ENCODE assay signal across 8 mouse cellular contexts in genomic region chr2:27934831-27935230, GRCm38 (mm10). TPM values are rescaled to one million over a fixed set of nuclear protein-coding genes. Genes with fewer than 3 reads are reported as not detected.
DNase-seq lines count a peak whose midpoint lies in the region; ATAC-seq and TF ChIP-seq lines count a peak whose summit lies in the region.
"Had no signal": no experiment of that assay in that cellular context is flagged by ENCODE, and none has a peak within 500 bp of the region (broad histone marks: within the 10 kb centered on the region; RNA-seq: fewer than 3 reads in every experiment).

No protein-coding gene starts in this region.

- H3K4me2 ChIP-seq in heart, embryonic 14.5 days (ENCODE audit: low read length): peak overlapping the region; percentile 54

- intact Hi-C loops in heart, postnatal 14 days (cut with DNase I): no loop called here

- H3K4me3 ChIP-seq in heart, embryonic 14.5 days (ENCODE audit: control insufficient read depth in 1 of 2, insufficient read depth in 1 of 2, low read depth in 1 of 2, low read length in 2 of 2): no peak overlapping the region
- no peak overlapping the region for H3K4me3 ChIP-seq in testis, adult 2 months (ENCODE audit: control insufficient read depth, low read depth, low read length)
- no peak overlapping the region for H3K4me3 ChIP-seq in limb, embryonic 10.5 days
- H3K4me3 ChIP-seq: megakaryocyte, embryonic 14.5 days had no signal

- no peaks in the 10 kb centered on the region for H3K27me3 ChIP-seq in heart, embryonic 14.5 days (ENCODE audit: control insufficient read depth, insufficient read depth, low read length)
- H3K27me3 ChIP-seq in testis, adult 2 months (ENCODE audit: control insufficient read depth, insufficient read depth, low read length): no peaks in the 10 kb centered on the region
- H3K27me3 ChIP-seq in limb, embryonic 10.5 days (ENCODE audit: low read depth, poor library complexity, severe bottlenecking): no peaks in the 10 kb centered on the region

- H3K9me3 ChIP-seq in heart, embryonic 14.5 days (ENCODE audit: control insufficient read depth, low read length): no peaks in the 10 kb centered on the region
- H3K9me3 ChIP-seq in limb, embryonic 10.5 days (replicated peaks): no peaks in the 10 kb centered on the region
- H3K9me3 ChIP-seq: megakaryocyte, embryonic 14.5 days had no signal

- peaks cover 5% of the 10 kb centered on the region; the same call in 1 of the 2 replicates for H3K36me3 ChIP-seq in heart, embryonic 14.5 days (ENCODE audit: control insufficient read depth, insufficient read depth, low read length)
- no peaks in the 10 kb centered on the region for H3K36me3 ChIP-seq in testis, adult 2 months (ENCODE audit: control insufficient read depth, insufficient read depth, low read length)
- peaks cover 20% of the 10 kb centered on the region for H3K36me3 ChIP-seq in limb, embryonic 10.5 days

- WGBS in heart, embryonic 14.5 days: 20% methylated on average over 9 of the region's 9 CpGs
- 87% methylated on average over 9 of the region's 9 CpGs for WGBS in limb, embryonic 10.5 days

- H3K27ac ChIP-seq in heart, embryonic 14.5 days (replicated peaks in 1 of 2; ENCODE audit: control insufficient read depth in 1 of 2, insufficient read depth in 1 of 2, low read depth in 2 of 2, low read length in 2 of 2): peak overlapping the region; percentile 90 to 94
- H3K27ac ChIP-seq in testis, adult 2 months (ENCODE audit: control insufficient read depth, insufficient read depth, low read depth, low read length): peak overlapping the region; percentile 6; the same call in 1 of the 2 replicates
- peak overlapping the region; percentile 85; the same call in 1 of the 2 replicates for H3K27ac ChIP-seq in limb, embryonic 10.5 days

- TF ChIP-seq POLR2A in testis, adult 2 months (IDR thresholded peaks at IDR 0.05; ENCODE audit: control insufficient read depth, low read depth, low read length): no peak

- peak overlapping the region; percentile 47 for H3K9ac ChIP-seq in heart, embryonic 14.5 days (ENCODE audit: low read length)

- TF ChIP-seq CTCF in testis, adult 2 months (IDR thresholded peaks at IDR 0.05; ENCODE audit: control insufficient read depth, insufficient read depth, insufficient replicate concordance, low read depth, low read length): no peak

- H3K4me1 ChIP-seq in heart, embryonic 14.5 days (ENCODE audit: control insufficient read depth in 2 of 2, insufficient read depth in 2 of 2, low read length in 2 of 2): peaks cover 41 to 47% of the 10 kb centered on the region in 2 experiments
- no peaks in the 10 kb centered on the region for H3K4me1 ChIP-seq in testis, adult 2 months (ENCODE audit: control insufficient read depth, insufficient read depth, low read length)
- H3K4me1 ChIP-seq in limb, embryonic 10.5 days: peaks cover 51% of the 10 kb centered on the region

- peak; percentile 57; the same call in 1 of the 2 replicates for ATAC-seq in heart, embryonic 14.5 days (ENCODE audit: insufficient number of reproducible peaks, insufficient read depth, low FRiP score, low read depth)

- no peak for DNase-seq in heart, postnatal 14 days
- DNase-seq in testis, postnatal 10 days (ENCODE audit: low spot score): no peak
- DNase-seq in limb, embryonic 10.5 days (ENCODE audit: low spot score): no peak
- DNase-seq in urinary bladder, postnatal 10 days (ENCODE audit: low spot score): no peak
- DNase-seq in thymus, postnatal 25 days: no peak

RNA-seq across cellular contexts. Expression of gene Col5a1, which starts 48.6 kb away (rescaled TPM):
- polyA plus RNA-seq in heart, embryonic 14.5 days (2014; fragmentation: Nextera tagmentation; extraction: Ambion mirVana): 62.9 and 70.0 TPM in 2 replicates
- 100 to 1,000 TPM; 100 to 109 TPM for total RNA-seq in heart, postnatal 14 days (2021)
- 14.2 and 18.6 TPM in 2 replicates for polyA plus RNA-seq in testis, adult 2 months (2012; rRNA removed)
- 13.5 and 21.4 TPM in 2 replicates for polyA plus RNA-seq in limb, embryonic 10.5 days (2016; fragmentation: Nextera tagmentation; extraction: Ambion mirVana)

Comparison
In these comparisons a context has a peak if more than half of its experiments do, and no peak if none do; other contexts are left out.
1. H3K27ac ChIP-seq: peak in every context shown above with its lines; median percentile 92 in heart, embryonic 14.5 days; 85 in limb, embryonic 10.5 days; 6 in testis, adult 2 months.